Mouse (Mus musculus): ENCODE measurements around the gene Trim2. TPM values are rescaled to one million over a fixed set of nuclear protein-coding genes. Genes with fewer than 3 reads are reported as not detected.

Gene Trim2
- total and polyA plus RNA-seq, 3 experiments, result 2.4 to 3.3 (median 2.5) TPM

- H3K9ac ChIP-seq (ENCODE audit: insufficient read depth, low read depth), result peak overlapping the region; percentile 96
- peak overlapping the region; percentile 89 for H3K4me2 ChIP-seq (ENCODE audit: insufficient read depth, low read depth, poor library complexity, severe bottlenecking)
- peaks cover 4 to 23% of the 10 kb centered on the region in 2 experiments for H3K36me3 ChIP-seq (replicated peaks in 1 of 2; ENCODE audit: control insufficient read depth in 1 of 2, insufficient read depth in 1 of 2, low read length in 1 of 2)
- DNase-seq (ENCODE audit: extremely low read depth), result peak; percentile 85
- in situ Hi-C loops (cut with MboI; ENCODE audit: low pct_ligation_motif_present, low pct_unique_long_range_greater_than_20kb, low sequenced_read_pairs) (loop anchor here (25.0 kb wide), 1 partner anchor 262 kb away; no protein-coding TSS in a partner anchor), dilution Hi-C loops (cut with MboI; ENCODE audit: extremely low pct_ligation_motif_present, extremely low pct_unique_long_range_greater_than_20kb, low sequenced_read_pairs) (no loop called here)
- TF ChIP-seq ETS1 (conservative IDR thresholded peaks at IDR 0.05; ENCODE audit: low read depth, low read length), result peak; percentile 17; the same call in 1 of the 2 replicates
- peak; percentile 69 for TF ChIP-seq ZNF384 (IDR thresholded peaks at IDR 0.05; ENCODE audit: low read depth, low read length)
- peak; percentile 75 for TF ChIP-seq MXI1 (IDR thresholded peaks at IDR 0.05; ENCODE audit: low read depth, low read length)
- TF ChIP-seq MAX (IDR thresholded peaks at IDR 0.05; ENCODE audit: low read length), result peak; percentile 53; the same call in 1 of the 2 replicates
- peak; percentile 63 for TF ChIP-seq SIN3A (IDR thresholded peaks at IDR 0.05; ENCODE audit: low read length)
- peak; percentile 41; the same call in 1 of the 2 replicates for TF ChIP-seq TCF12 (IDR thresholded peaks at IDR 0.05; ENCODE audit: low read depth, low read length)
- 0 out of 2 replicates have a peak, but pooled peaks have one; percentile 19 for TF ChIP-seq BHLHE40 (IDR thresholded peaks at IDR 0.05; ENCODE audit: low read depth, low read length)
- no peak for TF ChIP-seq ELF1 (IDR thresholded peaks at IDR 0.05; ENCODE audit: low read depth, low read length)
- no peak for TF ChIP-seq UBTF (IDR thresholded peaks at IDR 0.05; ENCODE audit: low read depth, low read length)
- peak; percentile 89 for TF ChIP-seq CHD2 (IDR thresholded peaks at IDR 0.05; ENCODE audit: low read length)
- TF ChIP-seq EP300 (IDR thresholded peaks at IDR 0.05; ENCODE audit: low read length), result peak; percentile 65
- no peak for TF ChIP-seq GABPA (IDR thresholded peaks at IDR 0.05; ENCODE audit: insufficient replicate concordance, low read depth, low read length)
- TF ChIP-seq IRF4 (IDR thresholded peaks at IDR 0.05; ENCODE audit: low read depth, low read length), result peak; percentile 74
- H3K4me1 ChIP-seq (ENCODE audit: control insufficient read depth in 1 of 2, insufficient read depth in 2 of 2), result peaks cover 6 to 14% of the 10 kb centered on the region in 2 experiments
- H3K9me3 ChIP-seq (replicated peaks; ENCODE audit: low read length), result no peaks in the 10 kb centered on the region
- H3K79me2 ChIP-seq (replicated peaks; ENCODE audit: control insufficient read depth, extremely low read depth, insufficient read depth, poor library complexity, severe bottlenecking), result no peaks in the 10 kb centered on the region
- H3K27ac ChIP-seq (ENCODE audit: insufficient read depth, low read depth), result peak overlapping the region; percentile 88
- H3K27me3 ChIP-seq (replicated peaks), result no peaks in the 10 kb centered on the region
- H3K4me3 ChIP-seq (replicated peaks in 1 of 3; ENCODE audit: low read depth in 2 of 3, low read length in 2 of 3, poor library complexity in 1 of 3), result peak overlapping the region; percentile 62 to 99 (median 83)
Measured at GRCm38 (mm10) chr3:84324478-84324877, 17.8 kb upstream of the Trim2 start.

GRCm38 (mm10) chr3:84324000-84324399, 17.3 kb upstream of the Trim2 start:
- H3K9ac ChIP-seq (ENCODE audit: insufficient read depth, low read depth), result peak overlapping the region; percentile 96; the same call in 1 of the 2 replicates

More at GRCm38 (mm10) chr3:84324000-84324399, 17.3 kb upstream of the Trim2 start:
- no peaks in the 10 kb centered on the region for H3K9me3 ChIP-seq (replicated peaks; ENCODE audit: low read length)
- H3K79me2 ChIP-seq (replicated peaks; ENCODE audit: control insufficient read depth, extremely low read depth, insufficient read depth, poor library complexity, severe bottlenecking), result no peaks in the 10 kb centered on the region
- DNase-seq (ENCODE audit: extremely low read depth), result no peak
- dilution Hi-C loops (cut with MboI; ENCODE audit: extremely low pct_ligation_motif_present, extremely low pct_unique_long_range_greater_than_20kb, low sequenced_read_pairs), result no loop called here
- TF ChIP-seq TBP (conservative IDR thresholded peaks at IDR 0.05; ENCODE audit: low read depth, low read length), result no peak
- TF ChIP-seq EP300 (IDR thresholded peaks at IDR 0.05; ENCODE audit: low read length), result no peak
- no peak for TF ChIP-seq ZNF384 (IDR thresholded peaks at IDR 0.05; ENCODE audit: low read depth, low read length)
- no peak for TF ChIP-seq USF1 (IDR thresholded peaks at IDR 0.05; ENCODE audit: low read depth, low read length)
- no peak for TF ChIP-seq NELFE (IDR thresholded peaks at IDR 0.05; ENCODE audit: low read depth, low read length)
- no peak for TF ChIP-seq ZMIZ1 (IDR thresholded peaks at IDR 0.05; ENCODE audit: low read depth, low read length)
- no peak for TF ChIP-seq RCOR1 (conservative IDR thresholded peaks at IDR 0.05; ENCODE audit: low read depth, low read length)
- TF ChIP-seq MAZ (IDR thresholded peaks at IDR 0.05; ENCODE audit: low read depth, low read length), result no peak
- TF ChIP-seq POLR2AphosphoS2 (IDR thresholded peaks at IDR 0.05; ENCODE audit: low read depth, low read length), result no peak
- no peak for TF ChIP-seq NRF1 (IDR thresholded peaks at IDR 0.05; ENCODE audit: low read depth, low read length)
- no peak for TF ChIP-seq JUND (conservative IDR thresholded peaks at IDR 0.05; ENCODE audit: low read depth, low read length)
- H3K36me3 ChIP-seq (replicated peaks in 1 of 2; ENCODE audit: control insufficient read depth in 1 of 2, insufficient read depth in 1 of 2, low read length in 1 of 2), result peaks cover 4 to 25% of the 10 kb centered on the region in 2 experiments
- H3K4me2 ChIP-seq (ENCODE audit: insufficient read depth, low read depth, poor library complexity, severe bottlenecking), result peak overlapping the region; percentile 89
- peak overlapping the region; percentile 88 for H3K27ac ChIP-seq (ENCODE audit: insufficient read depth, low read depth)
- in situ Hi-C loops (cut with MboI; ENCODE audit: low pct_ligation_motif_present, low pct_unique_long_range_greater_than_20kb, low sequenced_read_pairs), result loop anchor here (25.0 kb wide), 1 partner anchor 262 kb away; no protein-coding TSS in a partner anchor
- H3K4me1 ChIP-seq (ENCODE audit: control insufficient read depth in 1 of 2, insufficient read depth in 2 of 2), result peaks cover 6 to 14% of the 10 kb centered on the region in 2 experiments
- H3K27me3 ChIP-seq (replicated peaks), result no peaks in the 10 kb centered on the region
- peak overlapping the region; percentile 62 to 99 (median 83) for H3K4me3 ChIP-seq (replicated peaks in 1 of 3; ENCODE audit: low read depth in 2 of 3, low read length in 2 of 3, poor library complexity in 1 of 3)

Measured in CH12.LX (cell line).